Mouse (Mus musculus) limb, embryonic 15.5 days (tissue): ENCODE results near the gene E030018B13Rik. TPM values are rescaled to one million over a fixed set of nuclear protein-coding genes. Genes with fewer than 3 reads are reported as not detected.

ENCODE experiments used
- ATAC-seq: fragments of 200-750 bp; cut with Nextera tagmentation; 2 replicates; pipeline ENCODE4 v1.8.0; 2017; ENCODE audit warnings: low read depth, moderate TSS enrichment; ENCODE audit not compliant: insufficient number of reproducible peaks, low FRiP score, low TSS enrichment
- H3K27ac ChIP-seq: fragments of 300-500 bp; sonication (generic); 2 replicates; pipeline ENCODE4 v1.5.1; 2015; ENCODE audit warnings: moderate library complexity, mild to moderate bottlenecking, inconsistent platforms
- H3K27me3 ChIP-seq: fragments of 300-500 bp; sonication (generic); 2 replicates; pipeline ENCODE4 v1.6.1; 2015; ENCODE audit warnings: inconsistent platforms
- H3K36me3 ChIP-seq: fragments of 300-500 bp; sonication (generic); 2 replicates; pipeline ENCODE4 v1.6.1; 2015; ENCODE audit warnings: inconsistent platforms
- H3K4me1 ChIP-seq: fragments of 300-500 bp; sonication (generic); 2 replicates; pipeline ENCODE4 v1.6.1; 2015; ENCODE audit warnings: inconsistent platforms
- H3K4me2 ChIP-seq: fragments of 300-500 bp; sonication (generic); 2 replicates; pipeline ENCODE4 v1.6.1; 2015; ENCODE audit warnings: mild to moderate bottlenecking, inconsistent platforms
- H3K4me3 ChIP-seq: fragments of 300-500 bp; sonication (generic); 2 replicates; pipeline ENCODE4 v1.5.1; 2015; ENCODE audit warnings: mild to moderate bottlenecking, inconsistent platforms
- H3K9ac ChIP-seq: fragments of 300-500 bp; sonication (generic); 2 replicates; pipeline ENCODE4 v1.6.1; 2015; ENCODE audit warnings: inconsistent platforms
- H3K9me3 ChIP-seq: fragments of 300-500 bp; sonication (generic); 2 replicates; pipeline ENCODE4 v1.6.1; 2016; ENCODE audit warnings: inconsistent platforms
- WGBS: fragments of 180-500 bp; shearing (Covaris S2); methylation state at CpG from one replicate; pipeline ENCODE4 v1.1.7; 2015; 5-methylcytosine and 5-hydroxymethylcytosine counted together
- polyA plus RNA-seq: library from polyadenylated mRNA; unstranded; fragments of >200 nt; fragmentation: Nextera tagmentation; extraction: Ambion mirVana; gene quantifications from 2 replicates; pipeline ENCODE4 v1.2.1, GENCODE M21; 2015

The E030018B13Rik gene
- polyA plus RNA-seq, 1 experiment from 2014 or later: not detected

DNA sequence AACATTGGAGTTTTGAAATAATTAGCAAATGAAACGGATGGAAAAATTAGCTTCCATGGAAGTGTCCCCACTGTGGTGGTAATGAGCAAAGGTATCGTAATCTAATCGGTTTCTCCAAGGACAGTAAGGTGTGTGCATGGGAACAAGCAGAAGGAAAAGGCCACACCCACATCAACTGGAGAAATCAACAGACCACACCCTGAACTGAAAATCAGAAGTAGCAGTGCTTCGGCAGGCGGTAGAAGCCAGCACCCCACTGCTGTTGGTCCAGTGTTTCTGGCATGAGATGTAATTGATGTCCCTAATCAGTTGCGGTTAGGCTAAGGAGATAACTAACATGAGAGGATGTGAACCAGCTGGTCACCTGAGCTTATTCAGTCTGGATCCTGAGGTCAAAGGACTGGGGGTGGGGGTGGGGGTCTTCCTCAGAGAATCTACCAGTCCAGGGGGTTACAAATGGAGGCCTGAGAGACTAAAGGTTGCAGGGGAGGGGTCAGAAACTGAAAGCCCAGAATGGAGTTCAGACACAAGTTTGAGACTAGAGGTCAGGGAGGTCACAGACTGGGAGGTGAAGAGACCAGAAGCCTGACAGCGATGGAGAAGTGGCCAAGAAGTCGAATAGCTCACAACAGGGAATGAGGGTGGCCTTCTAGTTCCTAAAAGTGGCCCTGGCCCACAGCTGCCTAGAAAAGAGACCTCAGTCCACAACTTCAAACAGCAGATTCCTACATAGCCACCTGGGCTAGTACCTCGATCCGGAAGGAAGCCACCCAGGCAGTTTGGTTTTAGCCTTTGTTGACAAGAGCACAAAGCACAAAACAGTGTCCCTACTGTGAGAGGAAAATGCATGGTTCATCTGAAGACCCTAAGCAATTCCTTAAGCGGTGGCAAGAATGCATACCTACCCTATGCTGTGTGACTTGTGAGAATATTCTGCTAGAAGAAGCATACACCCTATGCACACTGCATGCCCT is 31.1 kb downstream of the E030018B13Rik start:
- Histone ChIP-seq H3K27ac (no peak overlapping the region), H3K4me2 (no peak overlapping the region), H3K9me3 (no peaks in the 10 kb centered on the region), H3K36me3 (no peaks in the 10 kb centered on the region), H3K9ac (no peak overlapping the region), H3K27me3 (no peaks in the 10 kb centered on the region), H3K4me3 (no peak overlapping the region), H3K4me1 (no peaks in the 10 kb centered on the region)
- WGBS: 64% methylated on average over 11 of the region's 11 CpGs
- ATAC-seq: no peak

- Histone ChIP-seq H3K9me3 (no peaks in the 10 kb centered on the region), H3K27me3 (no peaks in the 10 kb centered on the region), H3K9ac (no peak overlapping the region), H3K36me3 (no peaks in the 10 kb centered on the region), H3K4me1 (no peaks in the 10 kb centered on the region), H3K4me3 (no peak overlapping the region), H3K27ac (no peak overlapping the region), H3K4me2 (no peak overlapping the region)
- ATAC-seq: no peak
- 44% methylated on average over 3 of the region's 3 CpGs for WGBS
Measured at GRCm38 (mm10) chr7:63949176-63949575, 32.5 kb downstream of the E030018B13Rik start.

DNA sequence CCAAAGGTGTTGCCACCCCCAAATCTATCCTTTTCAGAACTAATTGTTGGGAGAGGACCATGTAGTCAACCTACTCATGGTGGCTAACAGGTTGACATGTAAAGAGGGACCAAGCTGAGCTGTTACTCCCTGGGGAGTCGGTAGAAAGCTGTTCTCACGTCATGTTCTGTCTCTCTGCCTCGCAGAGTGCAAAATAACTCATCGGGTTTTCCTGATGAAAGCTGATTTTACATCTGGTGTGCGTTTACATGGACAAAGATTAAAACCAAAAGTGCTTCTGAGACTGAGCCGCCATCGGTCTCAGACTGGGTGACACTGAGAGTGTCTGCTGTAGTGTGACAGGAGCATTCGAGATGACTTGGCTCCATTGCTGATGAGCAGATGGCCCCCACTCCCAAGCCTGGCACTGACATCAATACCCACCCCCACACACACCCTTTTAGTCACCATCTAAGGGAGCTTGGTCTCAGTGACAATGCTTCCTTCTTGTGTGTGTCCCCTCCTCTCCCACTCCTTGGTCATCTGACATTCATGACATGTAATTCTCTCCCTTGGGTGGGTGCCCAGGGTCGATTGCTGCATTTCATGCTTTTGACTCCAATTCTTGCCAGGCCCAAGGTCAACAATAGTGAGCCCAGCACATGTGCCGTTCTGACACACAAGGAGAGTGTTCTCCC is 34.4 kb downstream of the E030018B13Rik start:
- no peak overlapping the region for H3K27ac ChIP-seq
- H3K4me2 ChIP-seq: no peak overlapping the region
- no peaks in the 10 kb centered on the region for H3K27me3 ChIP-seq
- no peaks in the 10 kb centered on the region for H3K9me3 ChIP-seq
- no peaks in the 10 kb centered on the region for H3K36me3 ChIP-seq
- H3K4me1 ChIP-seq: no peaks in the 10 kb centered on the region
- H3K4me3 ChIP-seq: no peak overlapping the region
- no peak overlapping the region for H3K9ac ChIP-seq
- ATAC-seq: no peak
- WGBS: 64% methylated on average over 10 of the region's 10 CpGs

DNA sequence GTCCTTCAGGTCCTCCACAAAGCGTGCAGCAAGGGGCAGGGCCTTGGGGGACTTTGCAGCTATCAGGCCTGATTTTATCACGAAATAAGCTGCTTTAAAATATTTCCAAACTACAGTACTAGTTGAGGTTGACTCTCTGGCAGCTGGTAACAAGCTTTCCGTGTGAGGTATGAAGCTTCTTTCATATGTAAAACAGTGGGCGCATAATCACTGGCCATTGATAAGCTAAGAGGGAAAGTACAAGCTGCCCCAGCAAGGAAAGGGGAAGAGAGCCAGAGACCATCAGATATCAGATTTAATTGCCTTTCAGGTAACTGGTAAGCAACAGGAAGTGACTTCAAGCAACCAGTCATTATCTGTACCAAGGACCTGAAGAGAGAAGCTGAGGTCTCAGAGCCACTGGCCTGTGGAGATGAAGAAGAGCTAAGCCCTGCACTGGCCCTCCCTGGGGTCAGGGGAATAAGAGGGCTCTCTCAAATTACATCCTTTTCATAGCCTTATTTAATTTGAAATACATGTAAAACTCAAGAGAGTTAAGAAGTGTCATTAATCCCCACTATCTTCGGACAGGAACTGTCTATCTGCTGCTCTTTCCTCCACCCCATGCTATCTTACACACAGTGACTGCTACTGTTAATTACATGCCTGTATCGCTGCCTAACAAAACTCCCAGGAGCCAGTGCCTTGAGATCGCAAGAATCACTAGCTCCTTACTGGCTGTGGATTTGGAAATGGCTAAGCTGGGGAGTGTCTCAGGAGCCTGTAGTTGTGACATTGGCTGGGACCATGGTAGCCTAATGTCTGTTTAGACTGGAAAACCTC is 35.6 kb downstream of the E030018B13Rik start:
- Histone ChIP-seq H3K36me3 (no peaks in the 10 kb centered on the region), H3K4me1 (peaks cover 4% of the 10 kb centered on the region; the same call in 1 of the 2 replicates), H3K27me3 (no peaks in the 10 kb centered on the region), H3K9me3 (no peaks in the 10 kb centered on the region), H3K4me3 (no peak overlapping the region), H3K4me2 (no peak overlapping the region), H3K9ac (no peak overlapping the region), H3K27ac (no peak overlapping the region)
- no peak for ATAC-seq
- WGBS: 67% methylated on average over 7 of the region's 7 CpGs

DNA sequence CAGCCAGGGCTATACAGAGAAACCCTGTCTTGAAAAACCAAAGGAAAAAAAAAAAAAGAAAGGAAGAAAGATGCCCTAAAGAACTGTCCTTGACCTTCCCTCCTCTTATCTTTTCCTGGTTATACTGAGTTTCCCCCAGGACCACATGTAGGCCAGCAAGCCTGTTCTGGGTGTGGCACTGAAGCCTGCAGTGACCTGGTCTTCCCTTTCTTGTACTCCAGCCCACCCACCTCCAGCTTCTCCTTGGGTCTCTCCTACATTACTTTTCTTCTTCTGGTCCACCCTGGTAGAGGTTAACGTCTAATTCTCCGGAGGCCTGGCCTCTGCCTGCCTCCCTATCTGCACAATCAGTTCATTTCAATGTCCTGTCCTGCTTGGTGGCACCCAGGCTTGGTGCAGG is 38.8 kb downstream of the E030018B13Rik start:
- Histone ChIP-seq H3K27me3 (no peaks in the 10 kb centered on the region), H3K9me3 (no peaks in the 10 kb centered on the region)
- ATAC-seq: no peak

DNA sequence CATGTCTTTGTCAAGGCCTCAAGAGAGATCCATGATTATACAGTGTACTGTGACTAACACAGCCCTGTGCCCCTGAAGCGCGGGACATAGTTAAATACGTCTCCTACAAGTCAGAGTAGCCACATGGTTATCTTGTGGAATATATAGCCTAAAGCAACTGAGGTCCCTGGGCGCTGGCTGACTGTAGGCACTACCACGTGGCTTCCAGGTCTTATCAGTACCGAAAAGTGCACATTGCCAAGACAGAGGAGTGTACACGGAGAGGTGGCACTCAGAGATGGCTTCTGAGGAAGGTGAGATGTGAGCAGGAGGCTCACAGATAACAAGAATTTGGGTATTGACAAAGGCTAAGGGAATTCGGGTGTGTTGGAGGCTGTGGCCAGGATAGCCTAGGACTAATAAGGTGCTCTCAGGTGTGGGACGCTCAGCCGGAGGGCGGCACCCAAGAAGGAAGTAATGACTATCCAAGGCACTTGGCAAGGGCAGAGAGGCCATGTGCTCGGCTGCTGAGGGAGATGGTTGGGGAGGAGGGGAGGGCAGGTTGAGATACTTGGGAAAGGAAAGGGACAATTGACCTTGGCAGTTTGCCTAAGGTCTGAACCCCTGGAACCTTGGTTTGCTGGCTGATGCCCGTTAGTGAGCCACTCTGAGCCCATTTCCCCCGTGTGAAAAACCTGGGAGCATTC is 39.6 kb downstream of the E030018B13Rik start:
- Histone ChIP-seq H3K9me3 (no peaks in the 10 kb centered on the region), H3K4me1 (peaks cover 4% of the 10 kb centered on the region; the same call in 1 of the 2 replicates), H3K9ac (no peak overlapping the region), H3K4me2 (no peak overlapping the region), H3K4me3 (no peak overlapping the region), H3K36me3 (no peaks in the 10 kb centered on the region), H3K27ac (no peak overlapping the region), H3K27me3 (no peaks in the 10 kb centered on the region)
- WGBS: 69% methylated on average over 14 of the region's 14 CpGs
- ATAC-seq: no peak

More for the DNA sequence above, 38.8 kb downstream of the E030018B13Rik start:
- Histone ChIP-seq H3K36me3 (no peaks in the 10 kb centered on the region), H3K4me2 (no peak overlapping the region), H3K4me1 (peaks cover 4% of the 10 kb centered on the region; the same call in 1 of the 2 replicates), H3K4me3 (no peak overlapping the region), H3K27ac (no peak overlapping the region), H3K9ac (no peak overlapping the region)
- 88% methylated on average over 2 of the region's 2 CpGs for WGBS

- H3K27ac ChIP-seq: no peak overlapping the region
- H3K4me2 ChIP-seq: no peak overlapping the region
- no peaks in the 10 kb centered on the region for H3K36me3 ChIP-seq
- H3K27me3 ChIP-seq: no peaks in the 10 kb centered on the region
- 26% methylated on average over 16 of the region's 16 CpGs for WGBS
- no peaks in the 10 kb centered on the region for H3K9me3 ChIP-seq
- no peak for ATAC-seq
- no peak overlapping the region for H3K9ac ChIP-seq
- peaks cover 4% of the 10 kb centered on the region; the same call in 1 of the 2 replicates for H3K4me1 ChIP-seq
- H3K4me3 ChIP-seq: no peak overlapping the region
Measured at GRCm38 (mm10) chr7:63956981-63957713, 40.5 kb downstream of the E030018B13Rik start.

DNA sequence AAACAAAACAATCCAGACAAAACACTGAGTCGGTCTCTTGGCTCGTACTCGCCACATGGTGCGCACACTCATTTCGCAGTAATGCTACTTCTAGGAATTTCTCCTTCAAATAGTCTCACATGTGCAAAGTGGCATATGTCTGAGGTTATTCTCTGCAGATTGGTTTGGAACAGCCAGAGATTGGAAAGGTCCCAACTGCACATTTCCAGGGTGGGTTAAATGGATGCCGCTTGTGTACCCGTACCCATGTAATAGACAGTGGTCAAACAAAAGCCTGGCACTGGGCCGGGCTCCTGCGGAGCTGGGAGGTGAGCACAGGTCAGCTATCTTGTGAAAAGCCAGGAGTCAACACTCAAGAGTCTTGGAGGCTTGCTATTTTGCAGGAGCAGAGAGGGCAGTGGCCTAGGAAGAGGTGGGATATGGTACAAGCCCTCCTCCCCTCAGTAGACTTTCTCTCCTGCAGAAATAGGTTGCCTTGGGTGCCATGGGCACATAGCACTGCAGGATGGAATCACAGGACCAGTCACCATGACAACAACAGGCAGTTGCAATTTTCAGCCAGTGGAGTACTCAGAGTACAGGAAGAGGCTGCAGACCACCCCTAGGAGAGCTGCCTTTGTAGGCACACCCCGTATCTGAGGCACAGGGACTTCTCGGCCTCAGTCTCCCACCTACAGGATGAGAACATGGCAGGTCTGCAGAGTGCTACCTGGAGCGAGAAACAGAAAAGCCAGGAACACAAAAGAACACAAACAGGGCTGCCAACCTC is 41.4 kb downstream of the E030018B13Rik start:
- no peak for ATAC-seq

DNA sequence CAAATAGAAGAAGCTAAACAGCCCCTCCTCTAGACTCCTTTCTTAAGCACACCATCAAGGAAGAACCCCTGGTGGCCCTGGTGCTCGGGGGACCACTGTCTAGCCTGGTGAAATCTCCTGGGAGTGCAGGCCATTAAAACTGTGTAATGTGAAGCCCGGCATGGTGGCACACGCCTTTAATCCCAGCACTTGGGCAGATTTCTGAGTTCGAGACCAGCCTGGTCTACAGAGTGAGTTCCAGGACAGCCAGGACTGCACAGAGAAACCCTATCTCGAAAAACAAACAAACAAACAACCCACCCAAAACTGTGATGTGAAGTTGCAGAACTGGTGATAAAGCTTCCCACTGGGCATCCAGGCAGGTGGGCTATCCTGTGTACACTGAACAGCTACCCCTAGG is 47.0 kb downstream of the E030018B13Rik start:
- no peak for ATAC-seq
- Histone ChIP-seq H3K9me3 (no peaks in the 10 kb centered on the region), H3K9ac (no peak overlapping the region), H3K27me3 (no peaks in the 10 kb centered on the region), H3K36me3 (no peaks in the 10 kb centered on the region), H3K27ac (no peak overlapping the region), H3K4me3 (no peak overlapping the region), H3K4me1 (peaks cover 13% of the 10 kb centered on the region), H3K4me2 (no peak overlapping the region)
- WGBS: 60% methylated on average over 5 of the region's 5 CpGs

More for the DNA sequence above, 41.4 kb downstream of the E030018B13Rik start:
- H3K4me1 ChIP-seq: peaks cover 4% of the 10 kb centered on the region; the same call in 1 of the 2 replicates
- 85% methylated on average over 12 of the region's 12 CpGs for WGBS
- no peak overlapping the region for H3K4me3 ChIP-seq
- H3K27ac ChIP-seq: no peak overlapping the region
- no peak overlapping the region for H3K4me2 ChIP-seq
- H3K36me3 ChIP-seq: no peaks in the 10 kb centered on the region
- H3K9ac ChIP-seq: no peak overlapping the region
- H3K27me3 ChIP-seq: no peaks in the 10 kb centered on the region
- H3K9me3 ChIP-seq: no peaks in the 10 kb centered on the region

GRCm38 (mm10) chr7:63964121-63964520 is 47.5 kb downstream of the E030018B13Rik start:
- H3K4me1 ChIP-seq: peaks cover 13% of the 10 kb centered on the region
- ATAC-seq: no peak
- H3K4me3 ChIP-seq: no peak overlapping the region
- H3K9ac ChIP-seq: no peak overlapping the region
- H3K27me3 ChIP-seq: no peaks in the 10 kb centered on the region
- no peaks in the 10 kb centered on the region for H3K36me3 ChIP-seq
- H3K9me3 ChIP-seq: no peaks in the 10 kb centered on the region
- no peak overlapping the region for H3K27ac ChIP-seq
- no peak overlapping the region for H3K4me2 ChIP-seq
- 70% methylated on average over 6 of the region's 6 CpGs for WGBS
